Mouse (Mus musculus) thymus, adult 2 months (tissue): ENCODE results near the gene Sulf2. TPM values are rescaled to one million over a fixed set of nuclear protein-coding genes. Genes with fewer than 3 reads are reported as not detected.
A peak's percentile ranks its signal among the peaks of the same experiment; 100 is the strongest.

ENCODE experiments used
- DNase-seq: peaks from one replicate; pipeline ENCODE4 v3.0.0; 2021
- H3K27ac ChIP-seq: fragments of 200-500 bp; 2 replicates; pipeline ENCODE4 v1.5.1; 2012; ENCODE audit warnings: low read length, control low read depth; ENCODE audit not compliant: control insufficient read depth, insufficient read depth
- H3K27me3 ChIP-seq: fragments of 200-500 bp; 2 replicates; pipeline ENCODE4 v1.6.1; 2012; ENCODE audit warnings: mild to moderate bottlenecking, low read length, moderate library complexity, mixed read lengths; ENCODE audit not compliant: control insufficient read depth, insufficient read depth
- H3K36me3 ChIP-seq: fragments of 200-500 bp; 2 replicates; pipeline ENCODE4 v1.6.1; 2012; ENCODE audit warnings: mild to moderate bottlenecking, low read length, moderate library complexity; ENCODE audit not compliant: control insufficient read depth, insufficient read depth
- H3K4me1 ChIP-seq: fragments of 200-500 bp; replicated peaks from 2 replicates; pipeline ENCODE4 v1.6.1; 2012; ENCODE audit warnings: low read length; ENCODE audit not compliant: control insufficient read depth, insufficient read depth
- H3K4me3 ChIP-seq: fragments of 200-500 bp; 2 replicates; pipeline ENCODE4 v1.5.1; 2012; ENCODE audit warnings: mild to moderate bottlenecking, low read length, control low read depth, moderate library complexity; ENCODE audit not compliant: control insufficient read depth, insufficient read depth
- CTCF ChIP-seq: fragments of 200-500 bp; IDR thresholded peaks from 2 replicates; pipeline ENCODE4 v1.5.1; 2012; ENCODE audit warnings: mild to moderate bottlenecking, control low read depth, low read length, moderate library complexity, borderline replicate concordance; ENCODE audit not compliant: control insufficient read depth, poor library complexity, insufficient read depth; ENCODE audit errors: extremely low read depth
- POLR2A ChIP-seq: fragments of 200-500 bp; IDR thresholded peaks from 2 replicates; pipeline ENCODE4 v1.6.1; 2012; ENCODE audit warnings: mild to moderate bottlenecking, low read length, control low read depth, moderate library complexity; ENCODE audit not compliant: control insufficient read depth, poor library complexity, insufficient read depth; ENCODE audit errors: extremely low read depth
- WGBS: fragments of 180-500 bp; shearing (Covaris S2); methylation state at CpG from one replicate; pipeline ENCODE4 v1.1.7; 2018; 5-methylcytosine and 5-hydroxymethylcytosine counted together
- polyA plus RNA-seq: library from polyadenylated mRNA; depleted of rRNA; stranded (reverse); fragments of >200 nt; gene quantifications from 2 replicates; pipeline ENCODE4 v1.2.3, GENCODE M21; 2012

Gene Sulf2
- polyA plus RNA-seq, 1 experiment: 24.3 TPM

DNA sequence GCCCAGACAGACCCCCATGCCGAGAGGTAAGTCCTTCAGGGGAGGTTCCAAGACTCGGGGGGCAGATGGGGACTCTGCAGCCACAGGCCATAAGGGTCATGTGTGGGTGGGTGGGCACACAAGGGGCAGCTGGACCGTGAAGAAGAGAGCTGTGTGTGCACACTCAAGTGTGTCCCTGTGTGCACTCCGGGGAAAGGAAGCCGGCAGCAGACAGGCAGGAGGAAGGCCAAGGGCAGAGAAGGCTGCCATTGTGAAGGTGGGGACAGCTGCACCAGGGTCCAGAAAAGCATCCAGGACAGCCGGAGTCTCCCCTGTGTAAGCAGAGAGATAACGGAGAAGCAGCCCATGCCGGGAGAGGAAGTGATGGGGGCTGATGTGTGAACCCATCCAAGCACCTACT, 44.7 kb downstream of the Sulf2 start:
- no peaks in the 10 kb centered on the region for H3K36me3 ChIP-seq
- TF ChIP-seq CTCF (no peak), POLR2A (no peak)
- DNase-seq: no peak
- WGBS: 94% methylated on average over 8 of the region's 8 CpGs
- H3K27ac ChIP-seq: no peak overlapping the region
- H3K4me1 ChIP-seq: no peaks in the 10 kb centered on the region
- no peaks in the 10 kb centered on the region for H3K27me3 ChIP-seq
- no peak overlapping the region for H3K4me3 ChIP-seq

- Histone ChIP-seq H3K4me1 (no peaks in the 10 kb centered on the region), H3K4me3 (no peak overlapping the region), H3K27me3 (no peaks in the 10 kb centered on the region), H3K36me3 (no peaks in the 10 kb centered on the region), H3K27ac (no peak overlapping the region)
- DNase-seq: peak; percentile 65
- TF ChIP-seq CTCF: peak; percentile 35; the same call in 1 of the 2 replicates
- TF ChIP-seq POLR2A: no peak
- WGBS: 30% methylated on average over 4 of the region's 4 CpGs
Observed at GRCm38 (mm10) chr2:166108326-166108725, 47.1 kb downstream of the Sulf2 start.

GRCm38 (mm10) chr2:166107911-166108310, 47.6 kb downstream of the Sulf2 start:
- 89% methylated on average over 5 of the region's 5 CpGs for WGBS
- Histone ChIP-seq H3K4me1 (no peaks in the 10 kb centered on the region), H3K27ac (no peak overlapping the region), H3K36me3 (no peaks in the 10 kb centered on the region), H3K27me3 (no peaks in the 10 kb centered on the region), H3K4me3 (no peak overlapping the region)
- no peak for DNase-seq
- TF ChIP-seq CTCF (no peak), POLR2A (no peak)

DNA sequence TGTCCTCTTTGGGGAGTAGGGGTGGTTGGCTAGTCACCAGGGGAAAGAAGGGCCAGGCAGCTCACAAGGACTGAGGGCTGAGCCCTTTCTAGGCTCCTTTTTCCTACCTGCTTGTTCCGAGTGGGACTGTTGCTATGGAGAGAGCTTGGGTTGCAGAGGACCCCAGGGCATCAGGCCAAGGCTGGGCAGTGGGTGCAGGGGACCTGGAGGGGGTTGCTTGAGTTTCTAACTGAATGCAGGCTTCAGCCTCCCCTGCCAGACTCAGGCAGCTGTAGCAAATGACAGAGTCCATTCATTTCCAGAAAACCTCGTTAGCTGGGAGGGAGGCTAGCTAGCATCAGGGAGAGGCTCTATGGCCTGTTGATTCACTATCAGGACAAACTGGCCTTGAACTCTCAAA, 48.8 kb downstream of the Sulf2 start:
- Histone ChIP-seq H3K4me1 (no peaks in the 10 kb centered on the region; the same call in 1 of the 2 replicates), H3K4me3 (no peak overlapping the region), H3K27ac (no peak overlapping the region), H3K27me3 (no peaks in the 10 kb centered on the region), H3K36me3 (no peaks in the 10 kb centered on the region)
- WGBS: 100% methylated on average over 2 of the region's 2 CpGs
- TF ChIP-seq CTCF (no peak), POLR2A (no peak)
- no peak for DNase-seq

DNA sequence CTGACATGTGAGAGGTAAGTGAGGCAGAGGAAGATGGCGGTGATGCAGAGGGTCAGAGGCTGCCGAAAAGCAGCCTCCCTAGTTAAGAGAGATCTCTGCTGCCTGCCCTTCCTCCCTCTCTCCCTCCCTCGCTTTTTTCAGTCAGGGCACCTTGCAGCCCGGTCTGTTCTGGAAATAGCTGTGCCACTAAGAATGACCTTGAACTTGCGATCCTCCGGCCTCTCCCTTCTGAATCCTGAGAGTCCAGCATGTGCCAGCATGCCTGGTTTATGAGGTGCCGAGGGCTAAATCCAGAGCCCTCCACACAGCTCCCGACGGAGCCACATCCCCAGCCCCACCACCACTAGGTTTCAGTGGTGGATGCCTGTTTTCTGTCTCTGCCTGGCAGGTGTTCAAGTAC, 49.6 kb downstream of the Sulf2 start:
- no peaks in the 10 kb centered on the region for H3K27me3 ChIP-seq
- no peak for TF ChIP-seq POLR2A
- TF ChIP-seq CTCF: no peak
- no peak overlapping the region for H3K27ac ChIP-seq
- H3K4me1 ChIP-seq: no peaks in the 10 kb centered on the region; the same call in 1 of the 2 replicates
- 95% methylated on average over 9 of the region's 9 CpGs for WGBS
- no peaks in the 10 kb centered on the region for H3K36me3 ChIP-seq
- no peak overlapping the region for H3K4me3 ChIP-seq
- DNase-seq: no peak

DNA sequence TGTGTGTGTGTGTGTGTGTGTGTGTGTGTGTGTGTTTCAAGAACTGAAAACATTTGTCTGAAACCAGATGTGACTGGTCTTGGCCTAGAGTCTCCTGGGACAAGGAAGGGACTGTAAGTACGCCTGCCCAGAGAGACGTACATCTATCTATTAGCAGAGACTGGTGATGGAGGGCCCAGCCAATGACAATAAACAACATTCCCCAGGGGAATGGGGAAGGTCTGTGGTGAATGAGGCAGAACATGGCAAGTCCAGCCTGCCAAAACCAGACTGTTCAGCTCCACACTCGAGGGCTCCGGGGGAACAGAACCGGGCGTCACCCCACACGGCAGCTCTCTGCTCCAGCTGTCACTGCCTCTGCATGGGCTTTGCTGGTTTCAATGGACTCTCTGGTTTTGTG, 52.6 kb downstream of the Sulf2 start:
- Histone ChIP-seq H3K4me1 (no peaks in the 10 kb centered on the region; the same call in 1 of the 2 replicates), H3K27me3 (no peaks in the 10 kb centered on the region), H3K27ac (no peak overlapping the region), H3K36me3 (no peaks in the 10 kb centered on the region), H3K4me3 (no peak overlapping the region)
- no peak for DNase-seq
- WGBS: 86% methylated on average over 7 of the region's 7 CpGs
- no peak for TF ChIP-seq POLR2A
- TF ChIP-seq CTCF: no peak
